21 mouse cellular contexts compared by ENCODE assay signal in genomic region chr14:60721304-60721703, GRCm38 (mm10). TPM values are rescaled to one million over a fixed set of nuclear protein-coding genes. Genes with fewer than 3 reads are reported as not detected.
DNase-seq lines count a peak whose midpoint lies in the region; ATAC-seq and TF ChIP-seq lines count a peak whose summit lies in the region.
"Had no signal": no experiment of that assay in that cellular context is flagged by ENCODE, and none has a peak within 500 bp of the region (broad histone marks: within the 10 kb centered on the region; RNA-seq: fewer than 3 reads in every experiment).

No protein-coding gene starts in this region.

- H3K4me1 ChIP-seq in embryonic facial prominence, embryonic 13.5 days, result peaks cover 18% of the 10 kb centered on the region
- H3K4me1 ChIP-seq in embryonic facial prominence, embryonic 10.5 days, result peaks cover 18% of the 10 kb centered on the region
- peaks cover 3 to 36% of the 10 kb centered on the region in 2 experiments for H3K4me1 ChIP-seq in CH12.LX (ENCODE audit: control insufficient read depth in 1 of 2, insufficient read depth in 2 of 2)
- H3K4me1 ChIP-seq in intestine, postnatal 0 days (replicated peaks; ENCODE audit: control insufficient read depth, insufficient read depth, low read length), result peaks cover 9% of the 10 kb centered on the region; the same call in 1 of the 2 replicates
- H3K4me1 ChIP-seq in stomach, embryonic 15.5 days, result 0 out of 2 replicates have a peak, but pooled peaks cover 5% of the 10 kb centered on the region
- H3K4me1 ChIP-seq: hindbrain, embryonic 15.5 days had no signal

- TF ChIP-seq RAD21 in CH12.LX (IDR thresholded peaks at IDR 0.05; ENCODE audit: low read depth, low read length), result no peak

- TF ChIP-seq EP300 in CH12.LX (IDR thresholded peaks at IDR 0.05; ENCODE audit: low read length), result no peak

- no peaks in the 10 kb centered on the region for H3K9me3 ChIP-seq in embryonic facial prominence, embryonic 13.5 days
- no peaks in the 10 kb centered on the region for H3K9me3 ChIP-seq in embryonic facial prominence, embryonic 10.5 days
- no peaks in the 10 kb centered on the region for H3K9me3 ChIP-seq in CH12.LX (replicated peaks; ENCODE audit: low read length)
- no peaks in the 10 kb centered on the region for H3K9me3 ChIP-seq in intestine, postnatal 0 days (ENCODE audit: control insufficient read depth)
- no peaks in the 10 kb centered on the region for H3K9me3 ChIP-seq in stomach, embryonic 15.5 days
- H3K9me3 ChIP-seq: hindbrain, embryonic 15.5 days had no signal

- dilution Hi-C loops in CH12.LX (cut with MboI; ENCODE audit: extremely low pct_ligation_motif_present, extremely low pct_unique_long_range_greater_than_20kb, low sequenced_read_pairs), result no loop called here

- H3K79me2 ChIP-seq in CH12.LX (replicated peaks; ENCODE audit: control insufficient read depth, extremely low read depth, insufficient read depth, poor library complexity, severe bottlenecking), result no peaks in the 10 kb centered on the region

- no peak overlapping the region for H3K4me3 ChIP-seq in embryonic facial prominence, embryonic 13.5 days
- no peak overlapping the region for H3K4me3 ChIP-seq in embryonic facial prominence, embryonic 10.5 days
- H3K4me3 ChIP-seq in CH12.LX (replicated peaks in 1 of 3; ENCODE audit: low read depth in 2 of 3, low read length in 2 of 3, poor library complexity in 1 of 3), result no peak overlapping the region
- H3K4me3 ChIP-seq in intestine, postnatal 0 days (ENCODE audit: low read depth, low read length), result no peak overlapping the region
- H3K4me3 ChIP-seq in stomach, embryonic 15.5 days (replicated peaks), result no peak overlapping the region
- H3K4me3 ChIP-seq: hindbrain, embryonic 15.5 days had no signal

- no peaks in the 10 kb centered on the region for H3K27me3 ChIP-seq in embryonic facial prominence, embryonic 13.5 days
- no peaks in the 10 kb centered on the region for H3K27me3 ChIP-seq in embryonic facial prominence, embryonic 10.5 days (replicated peaks; ENCODE audit: low read depth, poor library complexity, severe bottlenecking)
- H3K27me3 ChIP-seq in CH12.LX (replicated peaks), result no peaks in the 10 kb centered on the region
- no peaks in the 10 kb centered on the region for H3K27me3 ChIP-seq in intestine, postnatal 0 days (replicated peaks; ENCODE audit: control insufficient read depth, insufficient read depth, low read length)
- no peaks in the 10 kb centered on the region for H3K27me3 ChIP-seq in stomach, embryonic 15.5 days (replicated peaks)
- H3K27me3 ChIP-seq: hindbrain, embryonic 15.5 days had no signal

- in situ Hi-C loops in CH12.LX (cut with MboI; ENCODE audit: low pct_ligation_motif_present, low pct_unique_long_range_greater_than_20kb, low sequenced_read_pairs), result no loop called here

- no peak for TF ChIP-seq CTCF in CH12.LX (conservative IDR thresholded peaks at IDR 0.05 in 1 of 2, IDR thresholded peaks at IDR 0.05 in 1 of 2; ENCODE audit: low read depth in 2 of 2, low read length in 2 of 2)
- no peak for TF ChIP-seq CTCF in intestine, postnatal 0 days (IDR thresholded peaks at IDR 0.05; ENCODE audit: low read depth)

- H3K27ac ChIP-seq in embryonic facial prominence, embryonic 13.5 days, result no peak overlapping the region
- no peak overlapping the region for H3K27ac ChIP-seq in embryonic facial prominence, embryonic 10.5 days (replicated peaks)
- no peak overlapping the region for H3K27ac ChIP-seq in CH12.LX (ENCODE audit: insufficient read depth, low read depth)
- H3K27ac ChIP-seq in intestine, postnatal 0 days (ENCODE audit: low read depth, low read length), result no peak overlapping the region
- no peak overlapping the region for H3K27ac ChIP-seq in stomach, embryonic 15.5 days
- H3K27ac ChIP-seq: hindbrain, embryonic 15.5 days had no signal

- WGBS in embryonic facial prominence, embryonic 13.5 days, result 36% methylated on average over 8 of the region's 8 CpGs
- WGBS in embryonic facial prominence, embryonic 10.5 days, result 54% methylated on average over 8 of the region's 8 CpGs
- WGBS in intestine, postnatal 0 days, result 39% methylated on average over 8 of the region's 8 CpGs
- 28% methylated on average over 8 of the region's 8 CpGs for WGBS in stomach, embryonic 15.5 days

- TF ChIP-seq POLR2A in CH12.LX (IDR thresholded peaks at IDR 0.05; ENCODE audit: low read depth, low read length), result no peak

- DNase-seq in embryonic facial prominence, embryonic 10.5 days (ENCODE audit: low spot score), result no peak
- DNase-seq in CH12.LX (ENCODE audit: extremely low read depth), result no peak
- no peak for DNase-seq in embryo, embryonic 10.5 days (ENCODE audit: low spot score)
- DNase-seq in adrenal gland, postnatal 36 days, result no peak
- DNase-seq in cerebellum, postnatal 36 days, result no peak
- DNase-seq: adrenal gland, postnatal 10 days; cerebellum, adult 2 months; heart, adult 11 months; heart, postnatal 10 days; kidney, adult 9 months; kidney, postnatal 36 days; layer of hippocampus, adult 9-11 months; lung, embryonic 14.5 days; midbrain, embryonic 14.5 days; spleen, adult 18-20 months had no signal

- ATAC-seq in embryonic facial prominence, embryonic 13.5 days (ENCODE audit: insufficient number of reproducible peaks, insufficient read depth, low FRiP score, low TSS enrichment, low read depth), result peak; percentile 58; the same call in 1 of the 2 replicates
- ATAC-seq in intestine, postnatal 0 days, result peak; percentile 32
- 0 out of 2 replicates have a peak, but pooled peaks have one; percentile 9 for ATAC-seq in stomach, embryonic 15.5 days (ENCODE audit: insufficient read depth, low FRiP score, low read depth)
- ATAC-seq: forebrain, embryonic 14.5 days had no signal

- no peak overlapping the region for H3K9ac ChIP-seq in embryonic facial prominence, embryonic 13.5 days
- H3K9ac ChIP-seq in CH12.LX (ENCODE audit: insufficient read depth, low read depth), result no peak overlapping the region
- H3K9ac ChIP-seq in intestine, postnatal 0 days (ENCODE audit: low read depth, low read length), result no peak overlapping the region
- no peak overlapping the region for H3K9ac ChIP-seq in stomach, embryonic 15.5 days
- H3K9ac ChIP-seq: hindbrain, embryonic 15.5 days; lung, embryonic 14.5 days had no signal

- H3K36me3 ChIP-seq in embryonic facial prominence, embryonic 13.5 days, result no peaks in the 10 kb centered on the region
- H3K36me3 ChIP-seq in embryonic facial prominence, embryonic 10.5 days (replicated peaks), result peaks cover 7% of the 10 kb centered on the region
- H3K36me3 ChIP-seq in CH12.LX (replicated peaks in 1 of 2; ENCODE audit: control insufficient read depth in 1 of 2, insufficient read depth in 1 of 2, low read length in 1 of 2), result no peaks in the 10 kb centered on the region
- peaks cover 10% of the 10 kb centered on the region; the same call in 1 of the 2 replicates for H3K36me3 ChIP-seq in intestine, postnatal 0 days (ENCODE audit: control insufficient read depth, insufficient read depth)
- no peaks in the 10 kb centered on the region for H3K36me3 ChIP-seq in stomach, embryonic 15.5 days
- H3K36me3 ChIP-seq: hindbrain, embryonic 15.5 days had no signal

- no peak overlapping the region for H3K4me2 ChIP-seq in embryonic facial prominence, embryonic 13.5 days
- H3K4me2 ChIP-seq in CH12.LX (ENCODE audit: insufficient read depth, low read depth, poor library complexity, severe bottlenecking), result peak overlapping the region; percentile 79
- H3K4me2 ChIP-seq in intestine, postnatal 0 days (replicated peaks; ENCODE audit: low read depth), result no peak overlapping the region
- H3K4me2 ChIP-seq in stomach, embryonic 15.5 days, result no peak overlapping the region
- H3K4me2 ChIP-seq: hindbrain, embryonic 15.5 days; lung, embryonic 14.5 days had no signal

TF ChIP-seq in CH12.LX, 34 proteins besides CTCF, POLR2A, EP300 and RAD21:
- no peak for TF ChIP-seq E2F4 (IDR thresholded peaks at IDR 0.05; ENCODE audit: insufficient replicate concordance, low read depth, low read length)
- TF ChIP-seq USF2 (conservative IDR thresholded peaks at IDR 0.05; ENCODE audit: low read depth, low read length), result no peak
- TF ChIP-seq MAFK (IDR thresholded peaks at IDR 0.05; ENCODE audit: insufficient replicate concordance, low read length), result no peak
- no peak for TF ChIP-seq CHD1 (IDR thresholded peaks at IDR 0.05; ENCODE audit: low read depth, low read length)
- TF ChIP-seq BHLHE40 (IDR thresholded peaks at IDR 0.05; ENCODE audit: low read depth, low read length), result no peak
- no peak for TF ChIP-seq KAT2A (IDR thresholded peaks at IDR 0.05; ENCODE audit: insufficient replicate concordance, low read length)
- no peak for TF ChIP-seq MAX (IDR thresholded peaks at IDR 0.05; ENCODE audit: low read length)
- no peak for TF ChIP-seq TCF12 (IDR thresholded peaks at IDR 0.05; ENCODE audit: low read depth, low read length)
- no peak for TF ChIP-seq USF1 (IDR thresholded peaks at IDR 0.05; ENCODE audit: low read depth, low read length)
- TF ChIP-seq IRF4 (IDR thresholded peaks at IDR 0.05; ENCODE audit: low read depth, low read length), result no peak
- TF ChIP-seq NRF1 (IDR thresholded peaks at IDR 0.05; ENCODE audit: low read depth, low read length), result no peak
- no peak for TF ChIP-seq ELF1 (IDR thresholded peaks at IDR 0.05; ENCODE audit: low read depth, low read length)
- no peak for TF ChIP-seq ZMIZ1 (IDR thresholded peaks at IDR 0.05; ENCODE audit: low read depth, low read length)
- TF ChIP-seq JUND (conservative IDR thresholded peaks at IDR 0.05; ENCODE audit: low read depth, low read length), result no peak
- no peak for TF ChIP-seq ZNF384 (IDR thresholded peaks at IDR 0.05; ENCODE audit: low read depth, low read length)
- TF ChIP-seq ETS1 (conservative IDR thresholded peaks at IDR 0.05; ENCODE audit: low read depth, low read length), result no peak
- TF ChIP-seq MEF2A (IDR thresholded peaks at IDR 0.05; ENCODE audit: borderline replicate concordance, low read depth, low read length), result no peak
- TF ChIP-seq CHD2 (IDR thresholded peaks at IDR 0.05; ENCODE audit: low read length), result no peak
- no peak for TF ChIP-seq ZKSCAN1 (IDR thresholded peaks at IDR 0.05; ENCODE audit: borderline replicate concordance, low read depth, low read length)

RNA-seq across cellular contexts. Expression of gene C1qtnf9, which starts 46.6 kb away (rescaled TPM):
- polyA plus RNA-seq in embryonic facial prominence, embryonic 13.5 days (2015; fragmentation: Nextera tagmentation; extraction: Ambion mirVana), result 0.80 and 1.0 TPM in 2 replicates
- 0.15 and 0.18 TPM in 2 replicates for polyA plus RNA-seq in embryonic facial prominence, embryonic 10.5 days (2016; fragmentation: Nextera tagmentation; extraction: Ambion mirVana)
- total RNA-seq in CH12.LX (2012; rRNA removed) (0.08 TPM in 1 of 2 replicates, not detected in the other), CH12.LX (2014; rRNA removed) (not detected in 2 replicates)
- 0.20 and 0.26 TPM in 2 replicates for polyA plus RNA-seq in CH12.LX (2012; ENCODE audit: insufficient read length, low read depth)
- 1.4 and 1.6 TPM in 2 replicates for polyA plus RNA-seq in intestine, postnatal 0 days (2015; fragmentation: Nextera tagmentation; extraction: Ambion mirVana)
- polyA plus RNA-seq in stomach, embryonic 15.5 days (2015; fragmentation: Nextera tagmentation; extraction: Ambion mirVana), result 2.7 and 2.8 TPM in 2 replicates
- total RNA-seq in adrenal gland, postnatal 36 days (2021), result 1 to 10 TPM; 5.5 to 5.9 TPM
- total RNA-seq: common myeloid progenitor, adult 5-6 weeks had no signal
- polyA plus RNA-seq: forebrain, embryonic 14.5 days; midbrain, embryonic 14.5 days had no signal
